In the genomic region with DNA sequence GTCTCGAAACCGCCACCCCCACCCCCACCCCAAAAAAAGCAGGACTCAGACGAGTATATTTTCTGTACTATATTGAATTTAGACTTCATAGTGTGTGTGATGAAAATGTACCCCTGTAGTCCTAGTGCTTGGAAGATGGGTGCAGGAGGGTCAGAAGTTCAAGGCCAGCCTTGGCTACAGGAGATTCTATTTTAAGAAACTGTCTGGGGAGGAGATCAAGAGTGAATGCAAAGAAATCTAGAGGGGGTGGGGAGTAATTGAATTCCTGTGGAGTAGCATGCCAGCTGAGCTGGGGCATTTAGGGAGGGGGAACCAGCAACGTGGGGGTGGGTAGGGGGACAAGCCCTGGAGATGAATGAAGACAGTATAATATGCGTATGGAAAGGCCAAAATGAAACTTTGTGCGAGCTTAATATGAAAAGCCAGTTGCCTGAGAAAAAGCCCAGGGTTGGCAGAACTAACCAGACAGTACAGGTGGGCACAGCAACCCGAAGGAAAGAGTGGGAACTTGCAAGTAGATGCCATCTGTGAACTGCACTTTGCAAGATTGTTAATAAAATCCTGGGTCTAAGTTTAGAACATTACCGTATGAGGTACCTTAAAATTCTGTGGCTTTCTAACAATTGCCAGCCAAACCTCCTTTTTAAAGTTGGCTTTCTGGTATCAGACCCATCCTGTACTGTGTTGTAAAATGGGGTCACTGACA, we compare ENCODE assay signal across 26 mouse cellular contexts. TPM values are rescaled to one million over a fixed set of nuclear protein-coding genes. Genes with fewer than 3 reads are reported as not detected.
DNase-seq lines count a peak whose midpoint lies in the region; ATAC-seq and TF ChIP-seq lines count a peak whose summit lies in the region.
"Had no signal": no experiment of that assay in that cellular context is flagged by ENCODE, and none has a peak within 500 bp of the region (broad histone marks: within the 10 kb centered on the region; RNA-seq: fewer than 3 reads in every experiment).

No protein-coding gene starts in this region.

- in situ Hi-C loops in ES-E14 (cut with MboI; ENCODE audit: low sequenced_read_pairs in 2 of 2, unreplicated experiment in 2 of 2), result no loop called here

- no peaks in the 10 kb centered on the region for H3K4me1 ChIP-seq in midbrain, embryonic 11.5 days (ENCODE audit: control insufficient read depth, insufficient read depth, low read length)
- H3K4me1 ChIP-seq in midbrain, embryonic 16.5 days (ENCODE audit: control insufficient read depth, insufficient read depth, low read length), result no peaks in the 10 kb centered on the region
- H3K4me1 ChIP-seq in ES-Bruce4 (ENCODE audit: control insufficient read depth, insufficient read depth, low read length) (peaks cover 15% of the 10 kb centered on the region), ES-E14 (ENCODE audit: control insufficient read depth in 2 of 2, insufficient read depth in 2 of 2, low read length in 2 of 2, poor library complexity in 1 of 2) (peaks cover 25 to 26% of the 10 kb centered on the region in 2 experiments)
- peaks cover 11% of the 10 kb centered on the region; the same call in 1 of the 2 replicates for H3K4me1 ChIP-seq in liver, postnatal 0 days (ENCODE audit: insufficient read depth)
- H3K4me1 ChIP-seq: embryonic facial prominence, embryonic 13.5 days; embryonic facial prominence, embryonic 15.5 days; forebrain, embryonic 12.5 days had no signal

- no peaks in the 10 kb centered on the region for H3K27me3 ChIP-seq in midbrain, embryonic 11.5 days (ENCODE audit: control insufficient read depth, insufficient read depth, low read length)
- no peaks in the 10 kb centered on the region for H3K27me3 ChIP-seq in midbrain, embryonic 16.5 days (ENCODE audit: control insufficient read depth, insufficient read depth, low read depth, low read length)
- no peaks in the 10 kb centered on the region for H3K27me3 ChIP-seq in ES-Bruce4 (ENCODE audit: control insufficient read depth, insufficient read depth, low read length, poor library complexity, severe bottlenecking)
- H3K27me3 ChIP-seq in liver, postnatal 0 days (ENCODE audit: insufficient read depth, low read length), result no peaks in the 10 kb centered on the region
- H3K27me3 ChIP-seq: embryonic facial prominence, embryonic 13.5 days; embryonic facial prominence, embryonic 15.5 days; forebrain, embryonic 12.5 days had no signal

- H3K27ac ChIP-seq in midbrain, embryonic 11.5 days (ENCODE audit: low read depth, low read length), result no peak overlapping the region
- H3K27ac ChIP-seq in midbrain, embryonic 16.5 days (ENCODE audit: low read length), result no peak overlapping the region
- H3K27ac ChIP-seq in ES-Bruce4 (ENCODE audit: insufficient read depth, low read length) (peak overlapping the region; percentile 74), ES-E14 (ENCODE audit: insufficient read depth, low read depth, low read length, poor library complexity, severe bottlenecking) (peak overlapping the region; percentile 76; the same call in 1 of the 2 replicates)
- H3K27ac ChIP-seq in liver, postnatal 0 days (ENCODE audit: low read depth), result no peak overlapping the region
- H3K27ac ChIP-seq: embryonic facial prominence, embryonic 13.5 days; embryonic facial prominence, embryonic 15.5 days; forebrain, embryonic 10.5 days; forebrain, embryonic 12.5 days had no signal

- DNase-seq in midbrain, embryonic 11.5 days (ENCODE audit: low spot score, missing footprints), result peak; percentile 8
- DNase-seq in ES-E14 (ENCODE audit: low read depth, low spot score), result no peak
- peak; percentile 70 for DNase-seq in brain, adult 2 months (ENCODE audit: low read depth, low spot score)
- DNase-seq in thymus, adult 18-20 months, result no peak
- DNase-seq in lung, postnatal 4 days, result no peak
- DNase-seq in liver, postnatal 0 days, result no peak
- DNase-seq: adrenal gland, adult 8-10 months; adrenal gland, postnatal 14 days; adrenal gland, postnatal 36 days; cerebellum, adult 11 months; cerebellum, adult 18-20 months; cerebellum, adult 8-10 months; cerebellum, adult 9-11 months; cerebellum, postnatal 14 days; cerebellum, postnatal 36 days; embryo, embryonic 11 days had no signal

- H3K4me2 ChIP-seq in midbrain, embryonic 11.5 days, result no peak overlapping the region
- H3K4me2 ChIP-seq in midbrain, embryonic 16.5 days (ENCODE audit: low read length), result no peak overlapping the region
- H3K4me2 ChIP-seq in liver, postnatal 0 days (ENCODE audit: low read depth, low read length), result no peak overlapping the region
- H3K4me2 ChIP-seq: embryonic facial prominence, embryonic 13.5 days; embryonic facial prominence, embryonic 15.5 days; forebrain, embryonic 12.5 days had no signal

- peak; percentile 85; the same call in 1 of the 2 replicates for TF ChIP-seq EP300 in ES-Bruce4 (IDR thresholded peaks at IDR 0.05; ENCODE audit: insufficient read depth, low read depth, low read length)
- no peak for TF ChIP-seq EP300 in liver, postnatal 0 days (IDR thresholded peaks at IDR 0.05; ENCODE audit: low read depth)

- H3K36me3 ChIP-seq in midbrain, embryonic 11.5 days (ENCODE audit: control insufficient read depth, insufficient read depth, low read length), result no peaks in the 10 kb centered on the region
- no peaks in the 10 kb centered on the region for H3K36me3 ChIP-seq in midbrain, embryonic 16.5 days (ENCODE audit: control insufficient read depth, insufficient read depth, low read length)
- H3K36me3 ChIP-seq in ES-Bruce4 (ENCODE audit: control insufficient read depth, insufficient read depth, low read length, poor library complexity, severe bottlenecking) (0 out of 2 replicates have a peak, but pooled peaks cover 3% of the 10 kb centered on the region), ES-E14 (ENCODE audit: control insufficient read depth, insufficient read depth, low read length, poor library complexity, severe bottlenecking) (no peaks in the 10 kb centered on the region)
- no peaks in the 10 kb centered on the region for H3K36me3 ChIP-seq in liver, postnatal 0 days (replicated peaks; ENCODE audit: insufficient read depth, low read length)
- H3K36me3 ChIP-seq: embryonic facial prominence, embryonic 13.5 days; embryonic facial prominence, embryonic 15.5 days; forebrain, embryonic 10.5 days; forebrain, embryonic 12.5 days had no signal

- TF ChIP-seq POLR2A in ES-Bruce4 (IDR thresholded peaks at IDR 0.05; ENCODE audit: insufficient read depth, low read length), result no peak

- H3K9me3 ChIP-seq in midbrain, embryonic 11.5 days (ENCODE audit: control insufficient read depth, low read length), result no peaks in the 10 kb centered on the region
- H3K9me3 ChIP-seq in midbrain, embryonic 16.5 days (replicated peaks; ENCODE audit: control insufficient read depth, low read length, poor library complexity, severe bottlenecking), result no peaks in the 10 kb centered on the region
- H3K9me3 ChIP-seq in ES-Bruce4 (replicated peaks; ENCODE audit: control insufficient read depth, insufficient read depth, low read length, poor library complexity, severe bottlenecking), result no peaks in the 10 kb centered on the region
- no peaks in the 10 kb centered on the region for H3K9me3 ChIP-seq in ES-E14 (ENCODE audit: control insufficient read depth, insufficient read depth, low read depth, low read length)
- H3K9me3 ChIP-seq in liver, postnatal 0 days (ENCODE audit: low read length), result no peaks in the 10 kb centered on the region
- H3K9me3 ChIP-seq: embryonic facial prominence, embryonic 13.5 days; embryonic facial prominence, embryonic 15.5 days; forebrain, embryonic 10.5 days; forebrain, embryonic 12.5 days had no signal

- H3K9ac ChIP-seq in midbrain, embryonic 11.5 days (ENCODE audit: low read length), result no peak overlapping the region
- H3K9ac ChIP-seq in midbrain, embryonic 16.5 days (ENCODE audit: low read depth, low read length), result no peak overlapping the region
- peak overlapping the region; percentile 4; the same call in 1 of the 2 replicates for H3K9ac ChIP-seq in ES-Bruce4 (ENCODE audit: low read depth, poor library complexity, severe bottlenecking)
- H3K9ac ChIP-seq in ES-E14 (ENCODE audit: insufficient read depth, low read depth, low read length, poor library complexity, severe bottlenecking), result peak overlapping the region; percentile 54; the same call in 1 of the 2 replicates
- H3K9ac ChIP-seq in liver, postnatal 0 days (replicated peaks), result no peak overlapping the region
- H3K9ac ChIP-seq: embryonic facial prominence, embryonic 13.5 days; embryonic facial prominence, embryonic 15.5 days; forebrain, embryonic 12.5 days had no signal

- ATAC-seq in midbrain, embryonic 11.5 days (ENCODE audit: low FRiP score), result no peak
- no peak for ATAC-seq in midbrain, embryonic 16.5 days
- no peak for ATAC-seq in liver, postnatal 0 days
- ATAC-seq: activated CD4-positive, CD25-positive, alpha-beta regulatory T cell, adult 4 months; forebrain, embryonic 14.5 days; forebrain, embryonic 16.5 days had no signal

- no peak for TF ChIP-seq CTCF in ES-Bruce4 (IDR thresholded peaks at IDR 0.05; ENCODE audit: low read depth, low read length)
- no peak for TF ChIP-seq CTCF in liver, postnatal 0 days (IDR thresholded peaks at IDR 0.05; ENCODE audit: low read depth)

- WGBS in midbrain, embryonic 11.5 days, result 84% methylated on average over 8 of the region's 8 CpGs
- 86% methylated on average over 8 of the region's 8 CpGs for WGBS in midbrain, embryonic 16.5 days
- 80% methylated on average over 8 of the region's 8 CpGs for WGBS in liver, postnatal 0 days (ENCODE audit: insufficient replicate concordance)

- no peak overlapping the region for H3K4me3 ChIP-seq in midbrain, embryonic 11.5 days (ENCODE audit: low read depth, low read length)
- no peak overlapping the region for H3K4me3 ChIP-seq in midbrain, embryonic 16.5 days (ENCODE audit: low read depth, low read length)
- no peak overlapping the region for H3K4me3 ChIP-seq in ES-Bruce4 (ENCODE audit: low read depth, low read length)
- peak overlapping the region in 1 of 2 experiments; percentile 30; a peak in 2 of 4 replicates for H3K4me3 ChIP-seq in ES-E14 (ENCODE audit: insufficient read depth in 1 of 2, low read depth in 1 of 2, low read length in 2 of 2, poor library complexity in 1 of 2, severe bottlenecking in 1 of 2)
- H3K4me3 ChIP-seq in liver, postnatal 0 days (ENCODE audit: low read depth, low read length), result no peak overlapping the region
- H3K4me3 ChIP-seq: embryonic facial prominence, embryonic 13.5 days; embryonic facial prominence, embryonic 15.5 days; erythroblast, embryonic 14.5 days; forebrain, embryonic 10.5 days; forebrain, embryonic 12.5 days had no signal

TF ChIP-seq in ES-E14, 5 proteins besides CTCF, POLR2A, EP300 and RAD21 (continues in another document):
- TF ChIP-seq ZNF384 (IDR thresholded peaks at IDR 0.05; ENCODE audit: low read depth, low read length), result no peak
- no peak for TF ChIP-seq HCFC1 (IDR thresholded peaks at IDR 0.05; ENCODE audit: borderline replicate concordance, insufficient read depth, low read length)
- no peak for TF ChIP-seq ZC3H11A (IDR thresholded peaks at IDR 0.05; ENCODE audit: borderline replicate concordance, low read depth, low read length)
- TF ChIP-seq CHD2 (IDR thresholded peaks at IDR 0.05; ENCODE audit: low read depth, low read length), result no peak

RNA-seq across cellular contexts. Expression of a gene that starts 8.9 kb away (rescaled TPM):
- 5.6 and 6.3 TPM in 2 replicates for polyA plus RNA-seq in midbrain, embryonic 11.5 days (2014; fragmentation: Nextera tagmentation; extraction: Ambion mirVana)
- 8.5 and 10.3 TPM in 2 replicates for polyA plus RNA-seq in midbrain, embryonic 16.5 days (2015; fragmentation: Nextera tagmentation; extraction: Ambion mirVana)
- polyA plus RNA-seq in ES-Bruce4 (2011; ENCODE audit: insufficient read depth, insufficient read length, low read depth, missing spikeins), result 108 and 126 TPM in 2 replicates
- 35.2 and 49.6 TPM in 2 replicates for total RNA-seq in ES-E14 (2012; rRNA removed)
- 6.1 and 6.8 TPM in 2 replicates for polyA plus RNA-seq in liver, postnatal 0 days (2015; fragmentation: Nextera tagmentation; extraction: Ambion mirVana)

Comparison
In these comparisons a context has a peak if more than half of its experiments do, and no peak if none do; other contexts are left out.
1. DNase-seq: peak in midbrain, embryonic 11.5 days (single experiment) and brain, adult 2 months (single experiment); none in ES-E14 (single experiment), thymus, adult 18-20 months (0 of 2), lung, postnatal 4 days (0 of 2) and liver, postnatal 0 days (single experiment).
2. H3K27ac ChIP-seq: peak in ES-Bruce4 (single experiment) and ES-E14 (single experiment); none in midbrain, embryonic 11.5 days (single experiment), midbrain, embryonic 16.5 days (single experiment) and liver, postnatal 0 days (single experiment).
3. H3K9ac ChIP-seq: peak in ES-Bruce4 (single experiment) and ES-E14 (single experiment); none in midbrain, embryonic 11.5 days (single experiment), midbrain, embryonic 16.5 days (single experiment) and liver, postnatal 0 days (single experiment).